Mouse (Mus musculus): ENCODE measurements around the gene Prss56. TPM values are rescaled to one million over a fixed set of nuclear protein-coding genes. Genes with fewer than 3 reads are reported as not detected.
A peak's percentile ranks its signal among the peaks of the same experiment; 100 is the strongest.

Prss56 gene
- polyA plus RNA-seq, 1 experiment: 0.27 TPM

DNA sequence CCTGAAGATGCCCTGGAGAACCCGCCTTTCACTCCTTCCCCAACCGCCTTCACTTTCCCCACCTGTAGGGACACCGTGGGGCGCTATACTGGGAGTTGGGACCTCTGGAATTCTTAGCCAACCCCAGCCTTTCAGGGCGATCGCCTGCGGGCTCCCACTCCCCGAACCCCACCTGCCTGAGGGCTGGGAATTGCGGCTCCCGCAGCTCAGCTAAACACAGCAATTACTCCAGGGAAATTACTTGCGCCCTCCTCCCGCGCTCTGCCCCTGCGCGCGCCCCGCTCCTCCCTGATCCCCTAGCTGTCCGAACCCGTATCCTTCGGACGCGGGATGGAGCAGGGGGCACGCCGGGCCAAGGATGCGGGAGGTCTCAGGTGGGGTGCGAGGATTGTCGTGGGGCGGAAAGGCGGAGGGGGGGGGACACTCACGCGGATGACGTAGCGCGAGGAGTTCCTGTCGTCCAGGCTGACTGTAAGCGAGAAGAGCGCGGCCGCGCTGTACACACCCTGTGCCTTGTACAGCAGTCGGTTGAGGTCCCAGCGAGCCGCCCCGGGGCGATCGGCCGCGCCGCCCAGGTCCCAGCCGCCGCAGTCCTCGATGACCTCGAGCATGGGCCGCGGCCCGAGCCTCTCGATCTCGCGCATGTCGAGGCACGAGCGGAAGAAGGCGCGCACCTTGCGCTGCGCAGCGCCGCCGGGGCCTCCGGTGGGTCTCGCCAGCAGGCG is 29.2 kb upstream of the Prss56 start:
- Histone ChIP-seq H3K9ac (ENCODE audit: low read depth, poor library complexity, severe bottlenecking) (peak overlapping the region; percentile 31), H3K27me3 (ENCODE audit: control insufficient read depth, insufficient read depth, low read length, poor library complexity, severe bottlenecking) (peaks cover 21% of the 10 kb centered on the region), H3K9me3 (replicated peaks; ENCODE audit: control insufficient read depth, insufficient read depth, low read length, poor library complexity, severe bottlenecking) (no peaks in the 10 kb centered on the region), H3K36me3 (ENCODE audit: control insufficient read depth, insufficient read depth, low read length, poor library complexity, severe bottlenecking) (no peaks in the 10 kb centered on the region), H3K4me3 (ENCODE audit: low read depth, low read length) (peak overlapping the region; percentile 53), H3K27ac (ENCODE audit: insufficient read depth, low read length) (no peak overlapping the region), H3K4me1 (ENCODE audit: control insufficient read depth, insufficient read depth, low read length) (no peaks in the 10 kb centered on the region)
- no peak for TF ChIP-seq CTCF (IDR thresholded peaks at IDR 0.05; ENCODE audit: low read depth, low read length)
- TF ChIP-seq POLR2A (IDR thresholded peaks at IDR 0.05; ENCODE audit: insufficient read depth, low read length): no peak
- no peak for TF ChIP-seq EP300 (IDR thresholded peaks at IDR 0.05; ENCODE audit: insufficient read depth, low read depth, low read length)

DNA sequence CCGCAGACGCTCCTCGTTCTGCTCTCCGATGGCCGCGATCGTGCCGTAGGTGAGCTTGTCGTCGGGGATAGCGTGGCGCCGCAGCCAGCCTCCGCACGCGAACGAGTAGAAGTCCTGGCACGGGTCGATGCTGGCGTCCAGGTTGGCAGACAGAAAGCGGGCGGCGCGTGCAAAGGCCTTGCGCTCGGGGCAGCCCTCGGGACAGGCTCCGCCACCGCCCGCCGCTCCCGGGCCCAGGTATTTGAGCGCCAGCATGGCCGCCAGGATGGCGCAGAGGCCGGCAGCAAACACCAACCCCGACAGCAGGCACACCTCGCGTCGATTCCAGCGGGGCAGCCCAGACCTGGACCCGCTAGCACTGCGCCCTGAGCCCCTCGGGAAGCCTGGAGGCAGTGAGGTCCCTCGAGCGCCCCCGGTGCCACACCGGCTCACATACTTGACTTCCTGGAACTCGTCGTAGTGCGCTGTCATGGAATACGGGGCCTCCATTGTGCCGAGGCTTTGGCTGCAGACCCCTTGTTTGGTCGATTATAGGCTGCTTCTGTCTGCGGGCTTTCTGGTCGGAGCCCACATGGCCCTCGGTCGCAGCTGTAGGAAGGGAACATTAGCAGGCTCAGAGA is 28.5 kb upstream of the Prss56 start:
- Histone ChIP-seq H3K27ac (ENCODE audit: insufficient read depth, low read length) (no peak overlapping the region), H3K9ac (ENCODE audit: low read depth, poor library complexity, severe bottlenecking) (peak overlapping the region; percentile 31), H3K4me1 (ENCODE audit: control insufficient read depth, insufficient read depth, low read length) (no peaks in the 10 kb centered on the region), H3K9me3 (replicated peaks; ENCODE audit: control insufficient read depth, insufficient read depth, low read length, poor library complexity, severe bottlenecking) (no peaks in the 10 kb centered on the region), H3K4me3 (ENCODE audit: low read depth, low read length) (peak overlapping the region; percentile 53), H3K36me3 (ENCODE audit: control insufficient read depth, insufficient read depth, low read length, poor library complexity, severe bottlenecking) (no peaks in the 10 kb centered on the region), H3K27me3 (ENCODE audit: control insufficient read depth, insufficient read depth, low read length, poor library complexity, severe bottlenecking) (peaks cover 21% of the 10 kb centered on the region)
- TF ChIP-seq CTCF (IDR thresholded peaks at IDR 0.05; ENCODE audit: low read depth, low read length): no peak
- no peak for TF ChIP-seq EP300 (IDR thresholded peaks at IDR 0.05; ENCODE audit: insufficient read depth, low read depth, low read length)
- no peak for TF ChIP-seq POLR2A (IDR thresholded peaks at IDR 0.05; ENCODE audit: insufficient read depth, low read length)

DNA sequence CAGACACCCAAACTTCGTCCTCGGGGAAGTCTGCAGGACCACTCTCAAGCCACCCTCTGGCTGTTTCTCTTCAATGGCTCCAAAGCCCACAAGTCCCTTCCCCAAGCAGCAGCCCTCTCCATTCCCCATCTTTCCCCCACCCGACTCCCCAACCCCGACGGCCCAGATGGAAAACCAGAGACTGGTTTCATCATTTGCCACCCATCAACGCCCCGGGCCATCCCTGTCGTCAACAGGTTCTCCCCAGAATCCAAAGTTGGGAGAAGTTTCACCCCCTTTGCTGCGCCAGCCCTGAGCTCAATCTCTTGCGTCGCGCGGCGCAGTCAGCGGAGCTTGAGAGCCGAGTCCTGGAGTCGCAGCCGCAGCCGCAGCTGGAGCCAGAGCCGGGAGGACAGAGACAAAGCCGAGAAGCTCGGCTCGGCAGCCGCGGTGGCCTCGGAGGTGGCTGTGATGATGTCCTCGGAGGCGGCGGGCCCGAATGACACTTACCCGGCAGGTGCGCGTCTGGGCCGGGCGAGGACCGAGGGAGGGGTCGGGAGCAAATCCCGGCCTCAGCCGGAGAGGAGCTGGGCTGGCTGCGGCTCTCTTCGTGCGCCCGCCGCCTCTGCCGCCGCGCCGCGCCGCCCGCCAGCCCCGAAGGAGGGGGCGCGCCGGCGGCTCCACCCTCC is 27.4 kb upstream of the Prss56 start:
- TF ChIP-seq CTCF (IDR thresholded peaks at IDR 0.05; ENCODE audit: low read depth, low read length): no peak
- no peak for TF ChIP-seq EP300 (IDR thresholded peaks at IDR 0.05; ENCODE audit: insufficient read depth, low read depth, low read length)
- TF ChIP-seq POLR2A (IDR thresholded peaks at IDR 0.05; ENCODE audit: insufficient read depth, low read length): no peak
- Histone ChIP-seq H3K4me3 (ENCODE audit: low read depth, low read length) (peak overlapping the region; percentile 54), H3K9ac (ENCODE audit: low read depth, poor library complexity, severe bottlenecking) (peak overlapping the region; percentile 42), H3K27me3 (ENCODE audit: control insufficient read depth, insufficient read depth, low read length, poor library complexity, severe bottlenecking) (peaks cover 21% of the 10 kb centered on the region), H3K4me1 (ENCODE audit: control insufficient read depth, insufficient read depth, low read length) (no peaks in the 10 kb centered on the region), H3K36me3 (ENCODE audit: control insufficient read depth, insufficient read depth, low read length, poor library complexity, severe bottlenecking) (no peaks in the 10 kb centered on the region), H3K9me3 (replicated peaks; ENCODE audit: control insufficient read depth, insufficient read depth, low read length, poor library complexity, severe bottlenecking) (no peaks in the 10 kb centered on the region), H3K27ac (ENCODE audit: insufficient read depth, low read length) (no peak overlapping the region)

DNA sequence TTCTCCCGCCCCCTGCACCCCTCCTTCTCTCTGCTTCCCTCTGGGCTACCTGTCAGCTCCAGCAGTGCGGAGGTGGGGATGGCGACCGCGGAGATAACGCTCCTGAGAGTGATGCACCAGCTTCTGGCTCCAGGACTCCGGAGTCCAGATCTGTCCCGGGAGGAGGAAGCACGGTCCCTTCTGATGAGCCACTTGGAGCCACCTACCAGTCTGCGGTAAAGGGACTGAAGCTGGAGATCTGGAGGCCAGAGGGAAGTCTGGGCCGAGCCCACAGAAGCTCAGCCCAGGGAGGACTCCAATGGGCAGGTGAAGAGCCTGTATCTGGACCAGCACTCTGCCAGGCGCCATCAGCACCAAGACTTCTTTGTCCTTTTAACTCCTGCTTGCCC is 26.9 kb upstream of the Prss56 start, which contains the start of gene Ecel1:
TSS of gene Ecel1 (minus strand) at position 323 of the 389 bp plus-strand sequence.
- Histone ChIP-seq H3K27ac (ENCODE audit: insufficient read depth, low read length) (no peak within 1 kb of the TSS), H3K4me1 (ENCODE audit: control insufficient read depth, insufficient read depth, low read length) (no peaks in the 10 kb centered on the region), H3K4me3 (ENCODE audit: low read depth, low read length) (peak within 1 kb of the TSS; percentile 54), H3K27me3 (ENCODE audit: control insufficient read depth, insufficient read depth, low read length, poor library complexity, severe bottlenecking) (peaks cover 21% of the 10 kb centered on the region), H3K36me3 (ENCODE audit: control insufficient read depth, insufficient read depth, low read length, poor library complexity, severe bottlenecking) (no peaks in the 10 kb centered on the region), H3K9ac (ENCODE audit: low read depth, poor library complexity, severe bottlenecking) (peak within 1 kb of the TSS; percentile 42), H3K9me3 (replicated peaks; ENCODE audit: control insufficient read depth, insufficient read depth, low read length, poor library complexity, severe bottlenecking) (no peaks in the 10 kb centered on the region)
- TF ChIP-seq EP300 (IDR thresholded peaks at IDR 0.05; ENCODE audit: insufficient read depth, low read depth, low read length) (no peak), CTCF (IDR thresholded peaks at IDR 0.05; ENCODE audit: low read depth, low read length) (no peak), POLR2A (IDR thresholded peaks at IDR 0.05; ENCODE audit: insufficient read depth, low read length) (no peak)

DNA sequence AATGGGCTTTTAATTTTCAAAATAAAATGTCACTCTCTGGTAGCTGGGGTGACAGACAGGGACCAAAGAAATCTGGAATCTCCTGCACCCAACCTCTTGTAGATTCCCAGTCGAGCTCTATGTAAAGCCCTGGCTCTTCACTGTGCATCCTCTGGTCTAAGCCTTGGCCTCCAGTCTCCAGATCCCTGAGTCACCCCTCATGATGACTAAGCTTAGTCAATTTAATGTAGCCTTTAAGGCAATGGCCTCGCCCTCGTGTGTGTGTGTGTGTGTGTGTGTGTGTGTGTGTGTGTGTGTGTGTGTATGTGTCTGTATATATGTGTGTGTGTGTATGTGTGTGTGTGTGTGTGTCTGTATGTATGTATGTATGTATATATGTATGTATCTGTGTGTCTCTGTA is 23.7 kb upstream of the Prss56 start:
- Histone ChIP-seq H3K4me3 (ENCODE audit: low read depth, low read length) (no peak overlapping the region), H3K27ac (ENCODE audit: insufficient read depth, low read length) (no peak overlapping the region), H3K27me3 (ENCODE audit: control insufficient read depth, insufficient read depth, low read length, poor library complexity, severe bottlenecking) (peaks cover 19% of the 10 kb centered on the region), H3K4me1 (ENCODE audit: control insufficient read depth, insufficient read depth, low read length) (no peaks in the 10 kb centered on the region), H3K9ac (ENCODE audit: low read depth, poor library complexity, severe bottlenecking) (no peak overlapping the region), H3K9me3 (replicated peaks; ENCODE audit: control insufficient read depth, insufficient read depth, low read length, poor library complexity, severe bottlenecking) (no peaks in the 10 kb centered on the region), H3K36me3 (ENCODE audit: control insufficient read depth, insufficient read depth, low read length, poor library complexity, severe bottlenecking) (no peaks in the 10 kb centered on the region)
- TF ChIP-seq CTCF (IDR thresholded peaks at IDR 0.05; ENCODE audit: low read depth, low read length) (no peak), POLR2A (IDR thresholded peaks at IDR 0.05; ENCODE audit: insufficient read depth, low read length) (no peak), EP300 (IDR thresholded peaks at IDR 0.05; ENCODE audit: insufficient read depth, low read depth, low read length) (no peak)
